Mouse (Mus musculus) hindbrain, embryonic 12.5 days (tissue): ENCODE results near the gene Chaf1b. TPM values are rescaled to one million over a fixed set of nuclear protein-coding genes. Genes with fewer than 3 reads are reported as not detected.

Experiments used
- ATAC-seq: fragments of 200-750 bp; cut with Nextera tagmentation; 2 replicates; pipeline ENCODE4 v1.8.0; 2017; ENCODE audit warnings: moderate TSS enrichment; ENCODE audit not compliant: low FRiP score
- H3K27ac ChIP-seq: fragments of 300-500 bp; sonication (generic); 2 replicates; pipeline ENCODE4 v1.5.1; 2016; ENCODE audit warnings: mild to moderate bottlenecking
- H3K27me3 ChIP-seq: fragments of 300-500 bp; sonication (generic); 2 replicates; pipeline ENCODE4 v1.6.1; 2016; ENCODE audit warnings: mild to moderate bottlenecking
- H3K36me3 ChIP-seq: fragments of 300-500 bp; sonication (generic); 2 replicates; pipeline ENCODE4 v1.6.1; 2016; ENCODE audit warnings: mild to moderate bottlenecking
- H3K4me1 ChIP-seq: fragments of 300-500 bp; sonication (generic); 2 replicates; pipeline ENCODE4 v1.6.1; 2016
- H3K4me2 ChIP-seq: fragments of 300-500 bp; sonication (generic); replicated peaks from 2 replicates; pipeline ENCODE4 v1.6.1; 2016; ENCODE audit warnings: mild to moderate bottlenecking
- H3K4me3 ChIP-seq: fragments of 300-500 bp; sonication (generic); 2 replicates; pipeline ENCODE4 v1.5.1; 2016; ENCODE audit warnings: mild to moderate bottlenecking
- H3K9ac ChIP-seq: fragments of 300-500 bp; sonication (generic); 2 replicates; pipeline ENCODE4 v1.6.1; 2016; ENCODE audit warnings: mild to moderate bottlenecking, moderate library complexity
- H3K9me3 ChIP-seq: fragments of 300-500 bp; sonication (generic); replicated peaks from 2 replicates; pipeline ENCODE4 v1.6.1; 2016; ENCODE audit warnings: mild to moderate bottlenecking
- WGBS: fragments of 180-500 bp; shearing (Covaris S2); methylation state at CpG from one replicate; pipeline ENCODE4 v1.1.7; 2016; 5-methylcytosine and 5-hydroxymethylcytosine counted together
- polyA plus RNA-seq: library from polyadenylated mRNA; unstranded; fragments of >200 nt; fragmentation: Nextera tagmentation; extraction: Ambion mirVana; gene quantifications from 2 replicates; pipeline ENCODE4 v1.2.1, GENCODE M21; 2016

Chaf1b gene
- polyA plus RNA-seq, 1 experiment from 2014 or later = 55.1 TPM

DNA sequence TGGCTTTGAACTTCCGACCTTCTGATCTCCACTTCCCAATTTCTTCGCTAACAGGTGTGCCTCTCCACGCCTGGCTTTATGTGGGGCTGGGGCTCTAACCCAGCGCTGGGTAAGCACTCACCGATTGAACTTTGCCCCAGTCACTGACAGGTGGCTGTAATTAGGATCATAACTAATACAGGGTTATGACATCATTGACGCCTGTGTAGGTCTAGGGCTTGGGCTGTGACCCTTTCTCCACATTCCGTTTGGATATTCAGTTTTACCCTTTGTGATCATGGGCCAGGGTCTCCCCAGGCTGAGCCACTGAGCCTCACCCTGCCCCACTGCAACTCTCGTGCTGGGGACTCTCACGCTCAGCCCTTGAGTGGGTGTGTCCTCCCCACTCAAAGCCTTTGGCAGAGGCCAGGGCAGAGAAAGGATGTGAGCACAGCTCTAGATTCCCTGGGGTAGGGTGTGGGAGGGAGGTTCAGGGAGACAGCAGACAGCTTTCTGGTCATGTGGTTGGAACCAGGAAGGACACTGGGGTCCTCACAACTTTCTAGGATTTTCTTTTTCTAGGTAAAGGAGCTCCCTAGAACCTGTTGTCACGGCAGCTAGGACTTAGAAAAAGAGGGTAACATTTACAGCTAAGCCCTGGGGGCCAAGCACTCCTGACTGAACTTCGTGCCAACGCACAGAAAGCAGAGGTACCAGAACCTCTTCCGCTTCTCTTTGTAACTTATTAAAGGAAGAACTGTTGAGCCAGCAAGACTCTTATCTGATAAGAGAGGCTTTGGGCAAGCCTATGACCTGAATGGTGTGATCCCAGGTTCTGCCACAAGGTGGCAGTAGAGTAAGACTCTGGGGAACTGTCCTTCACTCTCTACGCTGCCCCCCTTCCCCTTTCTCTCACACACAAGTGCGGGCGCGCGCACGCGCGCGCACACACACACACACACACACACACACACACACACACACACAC lies 34.3 kb downstream of the Chaf1b start:
- no peak overlapping the region for H3K9ac ChIP-seq

DNA sequence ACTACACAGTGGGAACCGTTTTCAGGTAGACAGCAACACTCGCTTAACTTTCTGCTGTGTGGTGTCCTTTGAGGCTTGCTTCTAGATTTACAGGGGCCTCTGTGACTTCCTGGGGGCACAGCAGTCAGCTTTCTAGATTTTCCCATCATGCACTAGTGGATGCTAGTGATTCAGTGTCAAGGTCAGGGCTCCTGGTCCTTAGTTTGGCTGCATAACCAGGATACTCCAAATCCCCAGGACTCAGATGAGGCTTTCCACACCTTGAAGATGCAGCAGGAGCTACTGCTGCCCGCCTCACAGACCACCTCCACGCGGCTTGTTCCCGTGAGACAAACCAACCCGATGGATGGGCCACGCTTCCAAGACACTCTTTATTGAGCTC lies 35.0 kb downstream of the Chaf1b start:
- Histone ChIP-seq H3K9ac (no peak overlapping the region), H3K4me2 (peak overlapping the region; percentile 47), H3K4me1 (peaks cover 4% of the 10 kb centered on the region; the same call in 1 of the 2 replicates), H3K9me3 (no peaks in the 10 kb centered on the region), H3K27me3 (0 out of 2 replicates have a peak, but pooled peaks cover 2% of the 10 kb centered on the region), H3K36me3 (no peaks in the 10 kb centered on the region), H3K4me3 (no peak overlapping the region), H3K27ac (no peak overlapping the region)
- ATAC-seq = no peak
- WGBS = 56% methylated on average over 8 of the region's 8 CpGs

More for the DNA sequence above, 34.3 kb downstream of the Chaf1b start:
- Histone ChIP-seq H3K4me1 (peaks cover 4% of the 10 kb centered on the region; the same call in 1 of the 2 replicates), H3K36me3 (no peaks in the 10 kb centered on the region), H3K4me3 (no peak overlapping the region), H3K27ac (no peak overlapping the region), H3K4me2 (peak overlapping the region; percentile 47), H3K9me3 (no peaks in the 10 kb centered on the region), H3K27me3 (0 out of 2 replicates have a peak, but pooled peaks cover 2% of the 10 kb centered on the region)
- peak; percentile 50; the same call in 1 of the 2 replicates for ATAC-seq
- 46% methylated on average over 19 of the region's 22 CpGs for WGBS

DNA sequence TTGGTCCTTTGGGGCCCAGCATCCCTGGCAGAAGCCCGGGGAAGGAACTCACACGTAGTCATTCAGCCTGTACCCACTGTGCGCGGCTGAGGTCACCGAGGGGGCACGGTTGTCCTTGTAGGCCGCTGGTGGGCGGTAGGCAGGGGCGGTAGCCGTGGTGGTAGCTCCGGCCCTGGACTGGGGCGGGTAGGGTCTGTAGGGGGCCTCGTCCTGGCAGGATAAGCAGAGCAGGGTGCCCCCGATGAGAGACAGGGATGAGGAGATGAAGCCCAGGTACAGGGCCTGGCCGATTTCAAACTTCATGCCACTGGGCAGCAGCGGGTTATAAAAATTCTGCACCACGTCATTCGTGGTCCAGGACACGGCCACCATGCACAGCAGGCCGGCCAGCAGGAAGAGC lies 35.5 kb downstream of the Chaf1b start:
- Histone ChIP-seq H3K27ac (no peak overlapping the region), H3K9me3 (no peaks in the 10 kb centered on the region), H3K4me3 (no peak overlapping the region), H3K27me3 (0 out of 2 replicates have a peak, but pooled peaks cover 2% of the 10 kb centered on the region), H3K36me3 (no peaks in the 10 kb centered on the region), H3K9ac (no peak overlapping the region), H3K4me1 (peaks cover 4% of the 10 kb centered on the region; the same call in 1 of the 2 replicates), H3K4me2 (no peak overlapping the region)
- WGBS = 68% methylated on average over 20 of the region's 20 CpGs
- 0 out of 2 replicates have a peak, but pooled peaks have one; percentile 38 for ATAC-seq

DNA sequence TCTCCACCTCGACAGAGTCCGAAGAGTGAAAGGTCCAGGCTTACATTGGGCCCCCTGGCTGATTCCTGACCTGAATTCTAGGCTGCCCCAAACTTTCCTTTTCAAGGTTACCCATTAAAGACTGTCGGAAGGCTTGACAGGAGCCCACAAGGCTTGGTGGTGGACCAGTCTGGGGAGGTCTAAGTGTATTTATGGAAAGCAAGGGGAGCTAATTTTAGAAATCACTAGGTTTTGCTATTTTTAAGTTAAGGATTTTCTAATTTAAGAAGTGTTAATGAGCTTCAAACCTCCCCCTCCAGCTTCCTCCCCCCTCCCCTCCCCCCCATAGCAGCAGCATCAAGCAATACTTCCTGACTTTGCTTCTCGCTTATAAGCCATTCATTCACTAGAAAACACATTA lies 37.0 kb downstream of the Chaf1b start:
- H3K36me3 ChIP-seq = no peaks in the 10 kb centered on the region
- peaks cover 4% of the 10 kb centered on the region; the same call in 1 of the 2 replicates for H3K4me1 ChIP-seq
- H3K4me2 ChIP-seq = no peak overlapping the region
- no peaks in the 10 kb centered on the region for H3K9me3 ChIP-seq
- H3K27ac ChIP-seq = no peak overlapping the region
- 0 out of 2 replicates have a peak, but pooled peaks cover 2% of the 10 kb centered on the region for H3K27me3 ChIP-seq
- WGBS = 67% methylated on average over 4 of the region's 4 CpGs
- ATAC-seq = no peak
- no peak overlapping the region for H3K4me3 ChIP-seq
- no peak overlapping the region for H3K9ac ChIP-seq

DNA sequence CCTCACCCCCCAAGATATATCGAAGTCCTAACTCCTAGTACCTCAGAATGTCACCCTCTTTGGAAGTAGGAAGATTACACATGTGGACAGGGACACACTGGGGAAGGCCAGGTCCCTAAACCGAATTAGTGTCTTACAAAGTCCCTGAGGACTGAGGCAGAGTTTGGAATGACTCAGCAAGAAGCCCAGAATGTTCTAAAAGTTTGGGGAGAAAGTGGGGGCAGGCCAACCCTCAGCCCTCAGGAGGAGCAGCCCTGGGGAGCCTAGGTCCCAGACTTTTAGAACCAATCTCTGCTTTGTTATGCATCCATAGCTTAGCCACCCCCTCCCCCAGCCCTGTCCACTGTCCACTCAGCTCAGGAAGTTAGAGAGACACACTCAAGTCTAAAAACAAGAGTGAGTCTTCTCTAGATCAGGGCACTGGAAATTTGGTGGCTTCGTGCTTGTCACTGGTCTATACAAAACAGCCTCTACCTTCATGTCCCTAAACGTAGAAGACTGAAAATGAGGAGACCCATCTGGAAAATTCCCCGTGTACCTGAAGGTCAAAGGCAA lies 39.2 kb downstream of the Chaf1b start:
- Histone ChIP-seq H3K9ac (no peak overlapping the region), H3K4me1 (peaks cover 4% of the 10 kb centered on the region; the same call in 1 of the 2 replicates), H3K36me3 (no peaks in the 10 kb centered on the region), H3K4me3 (no peak overlapping the region), H3K4me2 (no peak overlapping the region), H3K27ac (no peak overlapping the region), H3K9me3 (no peaks in the 10 kb centered on the region), H3K27me3 (0 out of 2 replicates have a peak, but pooled peaks cover 2% of the 10 kb centered on the region)
- 85% methylated on average over 5 of the region's 5 CpGs for WGBS
- no peak for ATAC-seq

DNA sequence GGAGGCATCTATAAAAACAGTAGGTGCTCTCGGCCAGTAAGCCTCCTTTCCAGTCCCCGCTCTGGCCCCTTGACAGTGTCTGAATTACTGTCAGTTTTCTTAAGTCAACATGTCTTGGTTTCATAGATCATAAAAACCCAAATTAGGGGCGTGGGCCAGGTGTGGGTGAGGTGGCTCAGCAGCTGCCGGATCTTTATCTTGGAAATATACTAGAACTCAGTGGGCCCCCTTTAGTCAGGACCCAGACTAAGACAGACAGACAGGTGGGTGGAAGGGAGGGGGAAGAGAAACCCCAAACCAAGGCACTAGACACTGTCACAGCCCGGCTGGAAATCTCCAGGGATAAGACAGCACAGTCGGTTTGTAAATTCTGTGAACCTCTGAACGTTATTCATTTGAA lies 40.1 kb downstream of the Chaf1b start:
- ATAC-seq = no peak
- H3K27me3 ChIP-seq = 0 out of 2 replicates have a peak, but pooled peaks cover 2% of the 10 kb centered on the region
- H3K9ac ChIP-seq = no peak overlapping the region
- H3K36me3 ChIP-seq = no peaks in the 10 kb centered on the region
- no peak overlapping the region for H3K4me3 ChIP-seq
- WGBS = 78% methylated on average over 7 of the region's 7 CpGs
- no peaks in the 10 kb centered on the region for H3K9me3 ChIP-seq
- no peak overlapping the region for H3K4me2 ChIP-seq
- H3K27ac ChIP-seq = no peak overlapping the region
- H3K4me1 ChIP-seq = no peaks in the 10 kb centered on the region

DNA sequence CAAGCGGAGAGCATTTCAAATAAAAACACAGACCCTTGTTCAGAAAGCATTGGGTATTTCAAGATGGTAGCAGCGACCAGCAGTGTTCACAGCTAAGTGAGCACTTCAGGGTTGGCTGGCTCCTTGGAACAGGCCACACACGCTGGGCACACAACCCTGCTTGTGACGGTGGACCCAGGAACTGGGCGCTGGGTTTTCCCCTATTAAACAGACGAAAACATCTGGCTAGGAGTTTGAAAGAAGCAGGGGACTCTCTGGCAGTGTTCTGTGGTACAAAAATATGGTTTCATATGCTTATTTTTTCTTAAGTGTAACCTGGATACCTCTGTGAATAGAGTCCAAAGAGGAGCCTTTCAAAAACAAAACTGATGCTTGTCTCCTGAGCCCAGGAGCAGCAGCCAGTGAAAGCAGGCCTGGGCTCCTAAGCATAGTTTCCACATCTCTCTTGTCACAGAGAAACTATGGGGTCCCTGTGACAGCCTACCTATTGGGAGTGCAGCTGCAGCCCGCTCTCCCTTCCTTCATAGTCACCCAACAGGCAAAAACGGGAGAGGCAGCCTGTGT lies 42.1 kb downstream of the Chaf1b start:
- 75% methylated on average over 8 of the region's 8 CpGs for WGBS
- ATAC-seq = no peak

DNA sequence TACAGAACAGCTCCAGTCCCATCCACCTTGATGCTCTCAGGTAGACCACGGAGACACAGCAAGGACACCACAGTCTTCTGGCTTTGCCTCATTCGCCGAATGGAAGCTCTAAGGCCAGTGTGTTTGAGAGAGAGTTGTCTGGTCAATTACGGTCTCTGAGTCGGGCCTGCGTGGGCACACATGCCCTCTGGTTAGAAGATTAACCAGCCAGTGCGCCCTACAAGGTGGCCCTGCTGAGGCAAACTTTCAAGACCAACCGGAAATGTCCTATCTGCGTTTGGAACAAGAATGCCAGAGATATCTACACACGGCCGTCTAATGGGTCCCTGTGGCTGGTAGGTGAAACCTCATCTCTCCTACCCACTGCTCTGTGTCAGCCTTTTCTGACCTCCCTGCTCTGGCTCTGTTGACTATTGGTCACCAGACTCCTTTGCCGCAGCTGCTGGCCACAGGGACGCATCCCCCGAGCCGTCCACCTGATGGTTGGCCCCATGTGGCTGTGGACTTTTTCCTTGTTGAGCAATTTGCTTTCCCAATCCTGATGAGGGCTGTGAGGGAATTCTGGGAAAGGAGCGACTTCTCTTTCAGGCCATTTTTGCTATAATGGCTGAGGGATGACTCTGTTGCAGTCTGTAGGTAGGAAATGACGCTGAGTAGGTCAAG lies 45.8 kb downstream of the Chaf1b start:
- Histone ChIP-seq H3K9me3 (no peaks in the 10 kb centered on the region), H3K9ac (no peak overlapping the region), H3K27ac (no peak overlapping the region), H3K4me1 (no peaks in the 10 kb centered on the region), H3K27me3 (peaks cover 11% of the 10 kb centered on the region), H3K36me3 (no peaks in the 10 kb centered on the region), H3K4me2 (no peak overlapping the region), H3K4me3 (no peak overlapping the region)
- WGBS = 90% methylated on average over 17 of the region's 17 CpGs
- ATAC-seq = no peak

More for the DNA sequence above, 42.1 kb downstream of the Chaf1b start:
- H3K4me3 ChIP-seq = no peak overlapping the region
- H3K4me2 ChIP-seq = no peak overlapping the region
- H3K27me3 ChIP-seq = no peaks in the 10 kb centered on the region
- no peak overlapping the region for H3K27ac ChIP-seq
- H3K36me3 ChIP-seq = no peaks in the 10 kb centered on the region
- H3K9me3 ChIP-seq = no peaks in the 10 kb centered on the region
- H3K9ac ChIP-seq = no peak overlapping the region
- H3K4me1 ChIP-seq = no peaks in the 10 kb centered on the region

DNA sequence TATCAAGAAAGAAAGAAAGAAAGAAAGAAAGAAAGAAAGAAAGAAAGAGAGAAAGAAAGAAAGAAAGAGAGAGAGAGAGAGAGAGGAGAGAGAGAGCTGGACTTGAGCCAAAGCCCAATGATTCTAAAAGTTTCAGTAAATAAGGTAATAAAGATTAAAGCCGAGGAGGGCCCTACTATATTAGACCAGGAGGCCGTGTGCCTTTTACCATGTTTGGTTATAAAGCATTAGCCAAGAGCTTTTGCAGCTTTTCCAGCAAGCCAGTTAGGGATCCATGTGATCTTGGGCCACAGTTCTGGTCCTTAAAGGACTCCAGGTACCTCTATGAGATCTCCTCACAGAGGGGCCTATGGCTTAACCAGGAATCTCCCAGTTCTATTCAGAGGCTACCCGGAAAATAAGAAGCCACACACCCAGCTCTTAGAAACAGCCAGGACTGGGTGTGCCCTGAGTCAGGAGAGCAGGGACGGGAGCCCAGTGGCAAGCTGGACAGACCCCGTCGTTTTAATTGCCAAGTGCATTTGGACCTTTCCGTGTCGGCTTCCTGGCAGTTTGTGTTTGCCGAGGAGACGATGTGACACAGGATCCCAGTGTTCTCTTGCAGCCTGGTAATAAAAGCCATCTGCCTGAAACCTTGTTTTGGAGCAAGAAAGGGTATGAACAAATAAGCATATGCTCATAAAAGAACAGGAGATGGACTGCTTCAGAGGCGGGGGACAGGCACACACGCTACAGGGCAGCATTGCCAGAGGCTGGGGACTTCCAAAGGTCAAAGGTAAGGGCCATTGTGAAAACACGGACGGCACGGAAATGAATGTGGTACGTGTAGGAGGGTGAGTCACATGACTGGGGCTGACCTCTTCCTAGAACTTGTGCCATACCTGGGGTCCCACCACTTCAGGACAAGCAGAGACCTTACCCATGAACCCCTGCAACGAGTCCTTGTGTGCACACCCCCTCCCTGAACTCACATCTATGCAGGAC lies 48.8 kb downstream of the Chaf1b start:
- 65% methylated on average over 17 of the region's 17 CpGs for WGBS
- no peak overlapping the region for H3K27ac ChIP-seq
- no peaks in the 10 kb centered on the region for H3K36me3 ChIP-seq
- peaks cover 2% of the 10 kb centered on the region; the same call in 1 of the 2 replicates for H3K4me1 ChIP-seq
- peaks cover 39% of the 10 kb centered on the region for H3K27me3 ChIP-seq
- no peak overlapping the region for H3K9ac ChIP-seq
- no peak for ATAC-seq
- H3K4me3 ChIP-seq = no peak overlapping the region
- H3K9me3 ChIP-seq = no peaks in the 10 kb centered on the region
- H3K4me2 ChIP-seq = no peak overlapping the region

DNA sequence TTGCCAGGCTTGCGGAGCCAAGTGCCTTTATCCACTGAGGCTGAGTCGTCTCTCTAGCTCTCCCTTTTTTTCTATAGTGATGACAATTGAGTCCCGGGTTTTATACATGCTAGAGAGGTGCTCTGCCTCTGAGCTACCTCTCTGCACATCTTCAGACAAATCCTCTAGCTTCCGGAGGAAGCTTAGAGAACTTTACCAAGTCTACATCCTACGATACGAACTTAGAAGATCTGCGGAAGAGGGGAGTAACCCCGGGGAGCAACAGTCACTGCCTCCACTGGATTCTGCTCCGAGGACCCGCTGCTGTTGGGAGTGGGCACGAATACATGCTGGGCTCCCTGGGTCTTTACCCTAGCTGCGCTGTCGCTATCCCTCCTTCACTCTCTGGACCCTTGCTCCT lies 50.9 kb downstream of the Chaf1b start:
- ATAC-seq = no peak
- no peaks in the 10 kb centered on the region for H3K9me3 ChIP-seq
- peaks cover 2% of the 10 kb centered on the region; the same call in 1 of the 2 replicates for H3K4me1 ChIP-seq
- H3K27ac ChIP-seq = no peak overlapping the region
- H3K9ac ChIP-seq = no peak overlapping the region
- H3K27me3 ChIP-seq = peaks cover 44% of the 10 kb centered on the region
- no peak overlapping the region for H3K4me2 ChIP-seq
- H3K36me3 ChIP-seq = no peaks in the 10 kb centered on the region
- no peak overlapping the region for H3K4me3 ChIP-seq
- WGBS = 19% methylated on average over 13 of the region's 13 CpGs

DNA sequence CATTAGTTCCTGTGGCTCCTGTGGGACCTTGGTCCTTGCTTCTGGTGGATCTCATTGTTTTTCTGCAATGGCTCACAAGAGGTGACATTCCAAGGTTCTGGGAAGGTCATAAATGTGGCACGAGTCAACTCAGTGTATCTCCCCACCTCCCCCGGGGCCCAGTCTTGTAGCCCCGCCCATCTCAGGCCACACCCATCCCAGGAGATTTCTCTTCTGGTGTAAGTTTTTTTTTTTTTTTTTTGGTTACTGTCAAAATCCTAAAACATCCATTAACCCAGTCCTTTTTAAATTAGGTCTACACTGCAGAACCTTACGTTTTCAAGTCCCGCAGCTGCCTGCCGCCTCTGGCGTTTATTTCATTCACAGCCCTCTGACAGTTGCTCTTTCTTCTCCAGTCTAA lies 51.3 kb downstream of the Chaf1b start:
- ATAC-seq = no peak
- H3K9me3 ChIP-seq = no peaks in the 10 kb centered on the region
- WGBS = 23% methylated on average over 7 of the region's 7 CpGs
- H3K27ac ChIP-seq = no peak overlapping the region
- H3K4me2 ChIP-seq = no peak overlapping the region
- no peak overlapping the region for H3K9ac ChIP-seq
- no peak overlapping the region for H3K4me3 ChIP-seq
- no peaks in the 10 kb centered on the region for H3K36me3 ChIP-seq
- H3K27me3 ChIP-seq = peaks cover 44% of the 10 kb centered on the region
- peaks cover 2% of the 10 kb centered on the region; the same call in 1 of the 2 replicates for H3K4me1 ChIP-seq
